Mouse (Mus musculus): ENCODE results near the gene Hnmt. TPM values are rescaled to one million over a fixed set of nuclear protein-coding genes. Genes with fewer than 3 reads are reported as not detected.
"Not testable (repeated sequence)": the region's sequence is repeated elsewhere in the genome, so short reads cannot be mapped to it uniquely, and the experiment has no call there.

Hnmt gene
- total and polyA plus RNA-seq, 2 experiments: 2.3 to 46.7 TPM

DNA sequence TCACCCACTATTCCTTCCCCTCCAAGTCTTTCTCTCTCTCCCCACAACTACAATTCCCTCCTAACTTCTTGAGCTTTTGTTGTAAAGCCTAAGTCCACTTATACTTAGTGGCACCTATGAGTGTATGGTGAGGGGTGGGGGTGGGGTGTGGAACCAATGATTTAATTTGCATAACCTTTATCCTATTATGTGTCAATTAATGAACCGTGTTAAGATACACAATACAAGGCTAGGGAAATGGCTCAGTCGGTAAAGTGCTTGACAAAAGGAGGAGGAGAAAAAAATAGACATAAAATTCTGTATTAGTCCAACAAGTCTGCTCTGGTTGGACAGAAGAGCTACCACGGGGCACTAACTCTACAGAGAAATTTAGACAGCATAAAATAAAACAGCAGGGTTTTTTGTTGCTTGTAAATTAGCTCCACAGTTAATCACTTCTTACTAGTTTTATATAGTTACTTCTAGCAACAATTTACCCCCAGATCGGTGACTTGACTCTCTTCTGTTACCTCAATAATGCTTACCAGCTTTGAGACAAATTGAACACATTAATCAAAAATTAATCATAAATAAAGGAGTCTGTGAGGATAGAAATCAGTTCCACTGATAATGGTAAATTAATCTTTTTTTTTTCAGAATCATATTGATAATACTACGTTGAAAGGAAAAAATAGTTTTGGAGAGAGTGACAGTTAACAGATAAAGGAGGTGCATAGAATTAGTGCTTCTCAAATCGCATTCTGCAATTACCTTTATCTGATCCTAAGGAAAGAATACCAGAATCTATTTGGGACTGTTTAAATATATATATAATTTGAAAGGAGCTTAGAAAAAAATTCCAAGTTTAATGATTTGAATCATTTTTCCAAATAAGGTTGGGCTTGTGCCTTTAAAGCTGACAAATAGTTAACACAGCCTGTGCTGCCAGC is 1.4 kb downstream of the Hnmt start:
- Histone ChIP-seq H3K27ac (replicated peaks; ENCODE audit: insufficient read depth, low read depth, low read length) (no peak overlapping the region), H3K36me3 (ENCODE audit: control insufficient read depth, insufficient read depth, low read length) (no peaks in the 10 kb centered on the region), H3K4me3 (ENCODE audit: insufficient read depth, low read depth, low read length) (peak overlapping the region; percentile 64), H3K4me1 (ENCODE audit: control insufficient read depth, insufficient read depth, low read length) (peaks cover 10% of the 10 kb centered on the region; the same call in 1 of the 2 replicates), H3K9ac (ENCODE audit: low read depth, low read length) (no peak overlapping the region), H3K79me2 (ENCODE audit: control insufficient read depth, insufficient read depth, low read length) (no peaks in the 10 kb centered on the region), H3K27me3 (ENCODE audit: control insufficient read depth, insufficient read depth, low read length) (no peaks in the 10 kb centered on the region)
- peak; percentile 18 for DNase-seq (ENCODE audit: extremely low read depth, low read depth, low spot score)
- 45% methylated on average over 6 of the region's 6 CpGs for WGBS
- TF ChIP-seq POLR2A (IDR thresholded peaks at IDR 0.05; ENCODE audit: extremely low read depth, insufficient read depth, low read length) (no peak), CTCF (IDR thresholded peaks at IDR 0.05; ENCODE audit: low read depth, low read length) (no peak)

DNA sequence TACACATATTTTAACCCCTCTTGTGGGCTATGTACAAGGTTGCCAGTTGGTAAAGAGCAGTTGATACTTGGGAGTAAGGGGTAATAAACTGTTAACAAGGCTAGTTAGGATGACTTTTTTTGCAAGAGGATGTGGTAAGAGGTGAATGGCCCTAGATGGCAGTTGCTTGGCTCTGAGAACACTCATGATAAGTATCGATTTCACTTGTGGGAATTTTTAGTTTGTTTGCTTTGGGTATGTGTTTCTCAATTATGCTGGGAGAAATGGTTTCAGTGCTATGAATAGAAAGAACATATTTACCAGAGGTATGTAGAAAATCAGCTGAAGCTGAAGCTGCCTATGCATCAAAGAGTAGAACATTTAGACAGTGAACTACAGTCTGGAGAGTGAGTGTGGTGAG is 6.3 kb downstream of the Hnmt start:
- 15% methylated on average over 1 of the region's 1 CpGs for WGBS
- DNase-seq (ENCODE audit: extremely low read depth, low read depth, low spot score): peak; percentile 95
- H3K27me3 ChIP-seq (ENCODE audit: control insufficient read depth, insufficient read depth, low read length): no peaks in the 10 kb centered on the region
- H3K36me3 ChIP-seq (ENCODE audit: control insufficient read depth, insufficient read depth, low read length): no peaks in the 10 kb centered on the region
- TF ChIP-seq CTCF (IDR thresholded peaks at IDR 0.05; ENCODE audit: low read depth, low read length) (no peak), POLR2A (IDR thresholded peaks at IDR 0.05; ENCODE audit: extremely low read depth, insufficient read depth, low read length) (no peak)
- H3K27ac ChIP-seq (replicated peaks; ENCODE audit: insufficient read depth, low read depth, low read length): peak overlapping the region; percentile 92
- H3K4me1 ChIP-seq (ENCODE audit: control insufficient read depth, insufficient read depth, low read length): peaks cover 11% of the 10 kb centered on the region; the same call in 1 of the 2 replicates
- H3K4me3 ChIP-seq (ENCODE audit: insufficient read depth, low read depth, low read length): peak overlapping the region; percentile 17; the same call in 1 of the 2 replicates
- no peaks in the 10 kb centered on the region for H3K79me2 ChIP-seq (ENCODE audit: control insufficient read depth, insufficient read depth, low read length)
- H3K9ac ChIP-seq (ENCODE audit: low read depth, low read length): peak overlapping the region; percentile 34; the same call in 1 of the 2 replicates

- WGBS: 40% methylated on average over 1 of the region's 1 CpGs
- no peaks in the 10 kb centered on the region for H3K79me2 ChIP-seq (ENCODE audit: control insufficient read depth, insufficient read depth, low read length)
- H3K36me3 ChIP-seq (ENCODE audit: control insufficient read depth, insufficient read depth, low read length): no peaks in the 10 kb centered on the region
- TF ChIP-seq POLR2A (IDR thresholded peaks at IDR 0.05; ENCODE audit: extremely low read depth, insufficient read depth, low read length) (no peak), CTCF (IDR thresholded peaks at IDR 0.05; ENCODE audit: low read depth, low read length) (no peak)
- no peaks in the 10 kb centered on the region for H3K27me3 ChIP-seq (ENCODE audit: control insufficient read depth, insufficient read depth, low read length)
- peak; percentile 50 for DNase-seq (ENCODE audit: extremely low read depth, low read depth, low spot score)
- no peak overlapping the region for H3K27ac ChIP-seq (replicated peaks; ENCODE audit: insufficient read depth, low read depth, low read length)
- no peak overlapping the region for H3K9ac ChIP-seq (ENCODE audit: low read depth, low read length)
- H3K4me1 ChIP-seq (ENCODE audit: control insufficient read depth, insufficient read depth, low read length): peaks cover 8% of the 10 kb centered on the region; the same call in 1 of the 2 replicates
- no peak overlapping the region for H3K4me3 ChIP-seq (ENCODE audit: insufficient read depth, low read depth, low read length)
Observed at GRCm38 (mm10) chr2:24040531-24040930, 8.7 kb downstream of the Hnmt start.

- not testable (repeated sequence) for H3K27me3 ChIP-seq (ENCODE audit: control insufficient read depth, insufficient read depth, low read length); H3K4me3 ChIP-seq (ENCODE audit: insufficient read depth, low read depth, low read length); H3K79me2 ChIP-seq (ENCODE audit: control insufficient read depth, insufficient read depth, low read length); H3K4me1 ChIP-seq (ENCODE audit: control insufficient read depth, insufficient read depth, low read length); H3K36me3 ChIP-seq (ENCODE audit: control insufficient read depth, insufficient read depth, low read length); H3K9ac ChIP-seq (ENCODE audit: low read depth, low read length)
- peak; percentile 53 for DNase-seq (ENCODE audit: extremely low read depth, low read depth, low spot score)
- H3K27ac ChIP-seq (replicated peaks; ENCODE audit: insufficient read depth, low read depth, low read length): peak overlapping the region; percentile 37
Observed at GRCm38 (mm10) chr2:24019386-24019785, 29.8 kb downstream of the Hnmt start.

DNA sequence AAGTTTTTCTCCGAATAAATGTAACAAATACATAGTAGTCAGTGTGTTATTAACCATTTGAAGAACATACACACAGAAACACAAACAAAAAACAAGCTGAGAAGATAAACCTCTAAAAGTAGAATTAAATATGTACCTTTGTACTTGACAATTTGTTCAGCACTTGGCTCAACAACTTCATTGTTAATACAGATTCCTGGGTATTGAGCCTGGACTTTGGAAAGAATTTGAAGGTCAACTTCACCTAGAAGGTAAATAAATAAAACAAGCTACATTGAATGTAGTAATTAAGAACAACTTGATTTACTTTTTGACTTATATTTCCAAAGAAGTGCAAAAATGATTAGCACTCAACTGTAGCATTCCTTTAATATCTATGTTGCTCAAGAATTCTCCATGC is 30.2 kb downstream of the Hnmt start:
- Histone ChIP-seq H3K4me1 (ENCODE audit: control insufficient read depth, insufficient read depth, low read length) (peaks cover 5% of the 10 kb centered on the region; the same call in 1 of the 2 replicates), H3K27ac (replicated peaks; ENCODE audit: insufficient read depth, low read depth, low read length) (peak overlapping the region; percentile 37), H3K36me3 (ENCODE audit: control insufficient read depth, insufficient read depth, low read length) (no peaks in the 10 kb centered on the region), H3K27me3 (ENCODE audit: control insufficient read depth, insufficient read depth, low read length) (no peaks in the 10 kb centered on the region), H3K4me3 (ENCODE audit: insufficient read depth, low read depth, low read length) (no peak overlapping the region), H3K79me2 (ENCODE audit: control insufficient read depth, insufficient read depth, low read length) (no peaks in the 10 kb centered on the region), H3K9ac (ENCODE audit: low read depth, low read length) (no peak overlapping the region)
- WGBS: 70% methylated on average over 1 of the region's 1 CpGs
- peak; percentile 90 for DNase-seq (ENCODE audit: extremely low read depth, low read depth, low spot score)
- TF ChIP-seq POLR2A (IDR thresholded peaks at IDR 0.05; ENCODE audit: extremely low read depth, insufficient read depth, low read length) (no peak), CTCF (IDR thresholded peaks at IDR 0.05; ENCODE audit: low read depth, low read length) (no peak)

GRCm38 (mm10) chr2:24014957-24015356 is 34.2 kb downstream of the Hnmt start:
- 80% methylated on average over 5 of the region's 5 CpGs for WGBS

More at GRCm38 (mm10) chr2:24014957-24015356, 34.2 kb downstream of the Hnmt start:
- TF ChIP-seq POLR2A (IDR thresholded peaks at IDR 0.05; ENCODE audit: extremely low read depth, insufficient read depth, low read length) (no peak), CTCF (IDR thresholded peaks at IDR 0.05; ENCODE audit: low read depth, low read length) (no peak)
- no peaks in the 10 kb centered on the region for H3K27me3 ChIP-seq (ENCODE audit: control insufficient read depth, insufficient read depth, low read length)
- no peak overlapping the region for H3K27ac ChIP-seq (replicated peaks; ENCODE audit: insufficient read depth, low read depth, low read length)
- H3K9ac ChIP-seq (ENCODE audit: low read depth, low read length): no peak overlapping the region
- no peaks in the 10 kb centered on the region for H3K79me2 ChIP-seq (ENCODE audit: control insufficient read depth, insufficient read depth, low read length)
- no peak overlapping the region for H3K4me3 ChIP-seq (ENCODE audit: insufficient read depth, low read depth, low read length)
- DNase-seq (ENCODE audit: extremely low read depth, low read depth, low spot score): no peak
- peaks cover 5% of the 10 kb centered on the region; the same call in 1 of the 2 replicates for H3K4me1 ChIP-seq (ENCODE audit: control insufficient read depth, insufficient read depth, low read length)
- no peaks in the 10 kb centered on the region for H3K36me3 ChIP-seq (ENCODE audit: control insufficient read depth, insufficient read depth, low read length)

All from liver, adult 2 months (tissue).